Mouse (Mus musculus): ENCODE measurements at regions not wholly inside any gene's neighbourhood (a gene's known extent, or its start where the extent isn't known, plus 50 kb on each side); places are given as distances from the start of the nearest gene placed in this dataset.

DNA sequence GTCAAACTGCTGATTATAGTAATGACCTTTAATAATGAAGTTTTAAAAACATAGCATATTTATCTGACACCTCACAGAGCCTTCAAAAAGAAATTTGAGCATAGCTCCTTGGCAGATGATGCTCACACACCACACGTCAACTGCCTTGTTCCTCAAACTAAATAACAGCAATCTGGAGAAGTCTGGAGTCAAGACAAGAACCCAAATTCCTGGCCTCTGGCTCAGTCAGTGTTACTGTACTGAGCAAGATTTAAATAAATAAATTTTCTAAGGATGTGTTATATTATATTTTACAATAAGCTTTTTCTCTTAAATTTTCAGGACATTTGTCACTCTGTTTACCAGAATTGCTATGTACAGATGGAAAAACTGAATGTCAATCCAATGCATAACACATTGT is 408.5 kb upstream of the C030005K15Rik start:
- H3K9me3 ChIP-seq (ENCODE audit: control insufficient read depth, low read length): no peaks in the 10 kb centered on the region
- H3K27ac ChIP-seq (ENCODE audit: low read length): no peak overlapping the region
- 40% methylated on average over 1 of the region's 1 CpGs for WGBS
- no peak overlapping the region for H3K9ac ChIP-seq (ENCODE audit: low read length)
- no peak overlapping the region for H3K4me2 ChIP-seq (ENCODE audit: low read depth, low read length)
- H3K36me3 ChIP-seq (ENCODE audit: control insufficient read depth, insufficient read depth, low read length): no peaks in the 10 kb centered on the region
- no peaks in the 10 kb centered on the region for H3K4me1 ChIP-seq (replicated peaks; ENCODE audit: control insufficient read depth, insufficient read depth, low read length)
- peak; percentile 52; the same call in 1 of the 2 replicates for ATAC-seq (ENCODE audit: low read depth)
- no peak overlapping the region for H3K4me3 ChIP-seq (ENCODE audit: low read length)
- H3K27me3 ChIP-seq (ENCODE audit: control insufficient read depth, insufficient read depth, low read depth, low read length): no peaks in the 10 kb centered on the region

DNA sequence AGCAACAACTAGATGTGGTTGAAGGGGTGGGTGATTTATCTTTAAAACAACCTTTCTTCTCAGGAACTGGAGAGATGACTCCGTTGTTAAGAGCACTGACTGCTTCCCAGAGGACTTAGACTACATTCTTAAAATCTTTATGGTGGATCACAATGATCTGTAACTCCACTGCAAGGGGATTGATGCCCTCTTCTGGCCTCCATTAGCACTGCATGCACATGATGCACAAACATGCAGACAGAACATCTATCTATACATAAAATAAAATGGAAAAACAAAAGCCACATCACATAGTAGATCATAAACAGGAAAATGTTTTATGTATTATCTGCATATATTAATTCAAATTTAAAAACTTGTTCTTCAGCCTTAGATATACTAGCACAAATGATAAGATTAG is 419.2 kb upstream of the C030005K15Rik start:
- Histone ChIP-seq H3K36me3 (ENCODE audit: control insufficient read depth, insufficient read depth, low read length) (no peaks in the 10 kb centered on the region), H3K9ac (ENCODE audit: low read length) (no peak overlapping the region)
- WGBS: 71% methylated on average over 1 of the region's 1 CpGs

DNA sequence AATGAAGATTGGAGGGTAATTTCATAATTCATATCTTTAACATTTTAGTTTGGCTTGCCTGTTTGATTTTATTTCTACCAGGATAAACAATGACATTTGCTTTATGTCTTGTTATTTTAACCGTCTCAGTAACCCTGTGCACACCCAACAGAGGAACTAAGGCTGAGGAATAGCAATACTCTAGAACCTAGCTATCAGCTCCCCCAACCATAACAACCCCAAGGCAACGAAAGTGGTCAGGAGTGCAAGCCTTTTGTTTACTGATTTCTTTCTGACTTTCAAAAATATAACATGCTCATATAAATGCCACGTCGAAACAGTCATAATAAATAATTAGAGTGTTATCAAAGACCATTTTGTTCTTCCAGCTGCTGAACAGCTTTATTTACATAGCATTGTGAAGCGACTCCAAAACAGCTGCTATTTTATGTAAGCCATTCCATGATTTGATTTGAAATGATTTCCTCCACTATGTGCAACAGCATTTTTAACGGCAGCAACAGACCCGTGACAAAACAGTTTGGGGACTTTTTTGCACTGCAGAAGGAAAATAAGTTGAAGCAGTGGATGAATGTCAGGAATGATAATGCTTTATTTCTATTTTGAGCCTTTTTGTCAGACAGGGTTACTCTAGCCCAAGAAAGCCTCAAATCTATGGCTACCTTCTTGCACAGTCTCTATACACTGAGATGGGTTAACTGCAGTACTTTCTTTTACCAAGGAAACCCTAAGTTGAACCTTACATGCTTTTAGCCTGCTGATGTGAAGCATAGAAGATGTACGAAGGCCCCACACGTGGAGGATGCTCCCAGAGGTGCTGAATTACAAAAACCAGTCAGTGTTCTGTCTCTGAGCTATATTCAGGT is 420.7 kb upstream of the C030005K15Rik start:
- no peaks in the 10 kb centered on the region for H3K4me1 ChIP-seq (replicated peaks; ENCODE audit: control insufficient read depth, insufficient read depth, low read length)
- no peaks in the 10 kb centered on the region for H3K9me3 ChIP-seq (ENCODE audit: control insufficient read depth, low read length)
- no peak overlapping the region for H3K9ac ChIP-seq (ENCODE audit: low read length)
- no peaks in the 10 kb centered on the region for H3K27me3 ChIP-seq (ENCODE audit: control insufficient read depth, insufficient read depth, low read depth, low read length)
- H3K4me3 ChIP-seq (ENCODE audit: low read length): no peak overlapping the region
- peak overlapping the region; percentile 88 for H3K27ac ChIP-seq (ENCODE audit: low read length)
- no peak overlapping the region for H3K4me2 ChIP-seq (ENCODE audit: low read depth, low read length)
- H3K36me3 ChIP-seq (ENCODE audit: control insufficient read depth, insufficient read depth, low read length): no peaks in the 10 kb centered on the region
- WGBS: 40% methylated on average over 9 of the region's 9 CpGs
- ATAC-seq (ENCODE audit: low read depth): peak; percentile 91

More for the DNA sequence above, 419.2 kb upstream of the C030005K15Rik start:
- Histone ChIP-seq H3K9me3 (ENCODE audit: control insufficient read depth, low read length) (no peaks in the 10 kb centered on the region), H3K4me1 (replicated peaks; ENCODE audit: control insufficient read depth, insufficient read depth, low read length) (no peaks in the 10 kb centered on the region), H3K27me3 (ENCODE audit: control insufficient read depth, insufficient read depth, low read depth, low read length) (no peaks in the 10 kb centered on the region), H3K27ac (ENCODE audit: low read length) (no peak overlapping the region), H3K4me3 (ENCODE audit: low read length) (no peak overlapping the region), H3K4me2 (ENCODE audit: low read depth, low read length) (no peak overlapping the region)
- no peak for ATAC-seq (ENCODE audit: low read depth)

GRCm38 (mm10) chr10:98155982-98156381 is 429.4 kb upstream of the C030005K15Rik start:
- 33% methylated on average over 2 of the region's 2 CpGs for WGBS
- peak; percentile 75 for ATAC-seq (ENCODE audit: low read depth)

GRCm38 (mm10) chr10:98185666-98186065 is 459.1 kb upstream of the C030005K15Rik start:
- Histone ChIP-seq H3K27ac (ENCODE audit: low read length) (no peak overlapping the region), H3K4me3 (ENCODE audit: low read length) (no peak overlapping the region), H3K4me2 (ENCODE audit: low read depth, low read length) (no peak overlapping the region), H3K9ac (ENCODE audit: low read length) (no peak overlapping the region), H3K27me3 (ENCODE audit: control insufficient read depth, insufficient read depth, low read depth, low read length) (no peaks in the 10 kb centered on the region), H3K9me3 (ENCODE audit: control insufficient read depth, low read length) (no peaks in the 10 kb centered on the region), H3K36me3 (ENCODE audit: control insufficient read depth, insufficient read depth, low read length) (no peaks in the 10 kb centered on the region), H3K4me1 (replicated peaks; ENCODE audit: control insufficient read depth, insufficient read depth, low read length) (no peaks in the 10 kb centered on the region)
- WGBS: 52% methylated on average over 3 of the region's 3 CpGs
- ATAC-seq (ENCODE audit: low read depth): no peak

More at GRCm38 (mm10) chr10:98155982-98156381, 429.4 kb upstream of the C030005K15Rik start:
- no peaks in the 10 kb centered on the region for H3K27me3 ChIP-seq (ENCODE audit: control insufficient read depth, insufficient read depth, low read depth, low read length)
- H3K9ac ChIP-seq (ENCODE audit: low read length): no peak overlapping the region
- no peak overlapping the region for H3K4me2 ChIP-seq (ENCODE audit: low read depth, low read length)
- no peak overlapping the region for H3K4me3 ChIP-seq (ENCODE audit: low read length)
- H3K36me3 ChIP-seq (ENCODE audit: control insufficient read depth, insufficient read depth, low read length): no peaks in the 10 kb centered on the region
- H3K27ac ChIP-seq (ENCODE audit: low read length): no peak overlapping the region; the same call in 1 of the 2 replicates
- H3K9me3 ChIP-seq (ENCODE audit: control insufficient read depth, low read length): no peaks in the 10 kb centered on the region
- no peaks in the 10 kb centered on the region for H3K4me1 ChIP-seq (replicated peaks; ENCODE audit: control insufficient read depth, insufficient read depth, low read length)

GRCm38 (mm10) chr10:98196852-98197251 is 470.3 kb upstream of the C030005K15Rik start:
- Histone ChIP-seq H3K9ac (ENCODE audit: low read length) (no peak overlapping the region), H3K4me2 (ENCODE audit: low read depth, low read length) (no peak overlapping the region), H3K27me3 (ENCODE audit: control insufficient read depth, insufficient read depth, low read depth, low read length) (no peaks in the 10 kb centered on the region), H3K27ac (ENCODE audit: low read length) (no peak overlapping the region), H3K4me3 (ENCODE audit: low read length) (no peak overlapping the region), H3K36me3 (ENCODE audit: control insufficient read depth, insufficient read depth, low read length) (no peaks in the 10 kb centered on the region), H3K4me1 (replicated peaks; ENCODE audit: control insufficient read depth, insufficient read depth, low read length) (no peaks in the 10 kb centered on the region), H3K9me3 (ENCODE audit: control insufficient read depth, low read length) (no peaks in the 10 kb centered on the region)
- 82% methylated on average over 4 of the region's 4 CpGs for WGBS
- no peak for ATAC-seq (ENCODE audit: low read depth)

GRCm38 (mm10) chr10:98210246-98210645 is 483.7 kb upstream of the C030005K15Rik start:
- Histone ChIP-seq H3K4me1 (replicated peaks; ENCODE audit: control insufficient read depth, insufficient read depth, low read length) (no peaks in the 10 kb centered on the region), H3K4me2 (ENCODE audit: low read depth, low read length) (no peak overlapping the region), H3K27ac (ENCODE audit: low read length) (no peak overlapping the region), H3K27me3 (ENCODE audit: control insufficient read depth, insufficient read depth, low read depth, low read length) (no peaks in the 10 kb centered on the region), H3K9me3 (ENCODE audit: control insufficient read depth, low read length) (no peaks in the 10 kb centered on the region), H3K9ac (ENCODE audit: low read length) (no peak overlapping the region), H3K36me3 (ENCODE audit: control insufficient read depth, insufficient read depth, low read length) (no peaks in the 10 kb centered on the region), H3K4me3 (ENCODE audit: low read length) (no peak overlapping the region)
- WGBS: 62% methylated on average over 2 of the region's 2 CpGs
- ATAC-seq (ENCODE audit: low read depth): no peak

DNA sequence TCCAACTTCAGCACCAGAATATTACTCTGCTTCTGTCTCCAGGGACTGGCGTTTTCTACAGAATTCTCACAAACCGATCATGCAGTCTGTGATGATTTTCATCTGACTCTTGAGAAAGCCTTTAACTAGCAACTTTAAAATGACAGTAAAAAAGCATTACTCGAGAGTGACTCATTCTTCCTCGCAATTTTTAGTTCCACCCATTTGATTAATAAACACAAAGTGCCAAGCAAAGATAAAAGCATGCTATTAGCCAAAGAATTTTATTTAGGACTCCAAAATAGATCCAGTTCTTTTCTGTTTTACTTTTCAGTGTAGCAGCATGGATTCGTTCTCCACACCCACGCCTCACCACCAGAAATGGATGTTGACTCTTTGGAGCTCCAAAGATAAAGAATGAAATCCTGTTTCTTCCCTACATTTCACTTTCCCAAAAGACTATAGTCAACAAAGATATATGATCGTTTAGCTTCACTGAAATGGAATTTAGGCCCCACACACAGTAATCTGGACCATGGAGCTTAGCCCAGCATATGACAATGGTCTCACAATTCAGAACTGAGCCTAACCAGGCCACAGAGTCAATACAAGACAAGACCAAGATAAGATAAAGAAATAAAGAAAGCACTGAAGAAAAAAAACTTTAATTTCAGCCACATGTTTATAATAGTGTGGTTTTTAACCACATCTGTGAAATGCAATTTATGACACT is 486.5 kb upstream of the C030005K15Rik start:
- H3K9ac ChIP-seq (ENCODE audit: low read length): no peak overlapping the region
- WGBS: 37% methylated on average over 7 of the region's 7 CpGs
- no peaks in the 10 kb centered on the region for H3K4me1 ChIP-seq (replicated peaks; ENCODE audit: control insufficient read depth, insufficient read depth, low read length)
- ATAC-seq (ENCODE audit: low read depth): peak; percentile 82
- no peaks in the 10 kb centered on the region for H3K27me3 ChIP-seq (ENCODE audit: control insufficient read depth, insufficient read depth, low read depth, low read length)
- H3K4me2 ChIP-seq (ENCODE audit: low read depth, low read length): no peak overlapping the region
- no peaks in the 10 kb centered on the region for H3K9me3 ChIP-seq (ENCODE audit: control insufficient read depth, low read length)
- no peaks in the 10 kb centered on the region for H3K36me3 ChIP-seq (ENCODE audit: control insufficient read depth, insufficient read depth, low read length)
- no peak overlapping the region for H3K4me3 ChIP-seq (ENCODE audit: low read length)
- H3K27ac ChIP-seq (ENCODE audit: low read length): peak overlapping the region; percentile 49; the same call in 1 of the 2 replicates

DNA sequence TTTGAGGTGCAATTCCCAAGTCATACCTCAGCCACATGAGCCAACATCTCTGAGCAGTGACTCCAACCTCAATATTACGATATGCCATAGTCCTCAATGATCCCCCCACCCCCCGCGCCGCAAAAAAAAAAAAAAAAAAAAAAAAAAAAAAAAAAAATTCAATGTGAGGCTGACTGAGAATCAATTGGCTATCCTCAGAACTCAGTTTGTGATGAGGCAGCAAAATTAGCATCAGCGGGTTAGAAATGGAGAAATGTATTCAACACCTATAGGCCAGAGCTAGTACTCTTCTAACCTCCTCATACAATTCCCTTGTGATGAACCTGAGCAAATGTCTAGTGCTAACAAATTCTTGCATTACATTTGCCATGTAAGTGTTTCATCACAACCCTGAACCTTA is 504.5 kb upstream of the C030005K15Rik start:
- Histone ChIP-seq H3K4me3 (ENCODE audit: low read length) (no peak overlapping the region), H3K4me2 (ENCODE audit: low read depth, low read length) (no peak overlapping the region), H3K9ac (ENCODE audit: low read length) (no peak overlapping the region), H3K4me1 (replicated peaks; ENCODE audit: control insufficient read depth, insufficient read depth, low read length) (no peaks in the 10 kb centered on the region), H3K27me3 (ENCODE audit: control insufficient read depth, insufficient read depth, low read depth, low read length) (no peaks in the 10 kb centered on the region), H3K36me3 (ENCODE audit: control insufficient read depth, insufficient read depth, low read length) (no peaks in the 10 kb centered on the region), H3K27ac (ENCODE audit: low read length) (no peak overlapping the region), H3K9me3 (ENCODE audit: control insufficient read depth, low read length) (no peaks in the 10 kb centered on the region)
- WGBS: 87% methylated on average over 5 of the region's 5 CpGs
- ATAC-seq (ENCODE audit: low read depth): no peak
